In genomic region chr6:98949703-98950191, GRCm38 (mm10) we compare ENCODE assay signal across 8 mouse cellular contexts.
DNase-seq lines count a peak whose midpoint lies in the region; TF ChIP-seq lines count a peak whose summit lies in the region.

No protein-coding gene starts in this region.

- no peaks in the 10 kb centered on the region for H3K27me3 ChIP-seq in myocyte (ENCODE audit: control insufficient read depth, insufficient read depth, insufficient read length)
- no peaks in the 10 kb centered on the region for H3K27me3 ChIP-seq in thymus, adult 2 months (ENCODE audit: control insufficient read depth, insufficient read depth, low read length)

- no peaks in the 10 kb centered on the region for H3K4me1 ChIP-seq in thymus, adult 2 months (replicated peaks; ENCODE audit: control insufficient read depth, insufficient read depth, low read length)

- H3K4me3 ChIP-seq in myocyte: no peak overlapping the region
- no peak overlapping the region for H3K4me3 ChIP-seq in thymus, adult 2 months (ENCODE audit: control insufficient read depth, insufficient read depth, low read length)

- intact Hi-C loops in heart, postnatal 36 days (cut with DNase I): no loop called here

- H3K79me2 ChIP-seq in myocyte (ENCODE audit: control insufficient read depth, insufficient read depth): no peaks in the 10 kb centered on the region

- peaks cover 17% of the 10 kb centered on the region for H3K36me3 ChIP-seq in myocyte (ENCODE audit: control insufficient read depth, insufficient read depth)
- peaks cover 54% of the 10 kb centered on the region for H3K36me3 ChIP-seq in thymus, adult 2 months (ENCODE audit: control insufficient read depth, insufficient read depth, low read length)

- DNase-seq in MN1 (ENCODE audit: low spot score): peak; percentile 11
- peak; percentile 57 for DNase-seq in adrenal gland, postnatal 25 days
- peak; percentile 22 to 26 for DNase-seq in heart, postnatal 36 days
- peak; percentile 36 for DNase-seq in large intestine, adult 2 months (ENCODE audit: low read depth, low spot score)
- DNase-seq in thymus, adult 2 months: no peak
- no peak for DNase-seq in cerebellum, adult 18-20 months
- no peak for DNase-seq in cerebellum, adult 11 months

- TF ChIP-seq CTCF in thymus, adult 2 months (IDR thresholded peaks at IDR 0.05; ENCODE audit: borderline replicate concordance, control insufficient read depth, extremely low read depth, insufficient read depth, low read length, poor library complexity): no peak

- H3ac ChIP-seq in myocyte (ENCODE audit: control insufficient read depth, insufficient read length): no peak overlapping the region

- TF ChIP-seq POLR2A in myocyte (IDR thresholded peaks at IDR 0.05; ENCODE audit: insufficient read length, low read depth): no peak
- no peak for TF ChIP-seq POLR2A in thymus, adult 2 months (IDR thresholded peaks at IDR 0.05; ENCODE audit: control insufficient read depth, extremely low read depth, insufficient read depth, low read length, poor library complexity)

- H3K27ac ChIP-seq in thymus, adult 2 months (ENCODE audit: control insufficient read depth, insufficient read depth, low read length): no peak overlapping the region

- 7% methylated on average over 6 of the region's 6 CpGs for WGBS in large intestine, adult 2 months
- WGBS in thymus, adult 2 months: 82% methylated on average over 6 of the region's 6 CpGs

- H3K4me2 ChIP-seq in myocyte (ENCODE audit: low read depth): peak overlapping the region; percentile 67

TF ChIP-seq in myocyte, 11 proteins besides CTCF, POLR2A, EP300 and RAD21:
- TF ChIP-seq MAX (IDR thresholded peaks at IDR 0.05; ENCODE audit: low read depth) (no peak), MYOG (IDR thresholded peaks at IDR 0.05; ENCODE audit: control insufficient read depth in 1 of 3, insufficient read depth in 1 of 3, insufficient read length in 2 of 3, low read depth in 2 of 3) (no peak)

Comparison
In these comparisons a context has a peak if more than half of its experiments do, and no peak if none do; other contexts are left out.
1. DNase-seq: peak in MN1 (single experiment), adrenal gland, postnatal 25 days (single experiment), heart, postnatal 36 days (2 of 2) and large intestine, adult 2 months (single experiment); none in thymus, adult 2 months (single experiment), cerebellum, adult 18-20 months (0 of 2) and cerebellum, adult 11 months (single experiment).